Mouse (Mus musculus) CD4-positive naive resting alpha-beta T cell, adult 57 days (primary cell): ENCODE measurements around the gene Soat1. TPM values are rescaled to one million over a fixed set of nuclear protein-coding genes. Genes with fewer than 3 reads are reported as not detected.

Source experiments
- total RNA-seq: library from RNA; stranded (reverse); gene quantifications from one replicate; pipeline ENCODE4 v1.2.4, GENCODE M21; 2023

Gene Soat1
- 23.6 TPM for total RNA-seq

GRCm38 (mm10) chr1:156473961-156474503, at the start of gene Soat1:
Soat1 (minus strand) TSS chr1:156474331.

GRCm38 (mm10) chr1:156523842-156524241, 49.7 kb upstream of the Soat1 start, which contains the start of gene Gm10031:
Gm10031 (plus strand) TSS chr1:156524012.

GRCm38 (mm10) chr1:156420671-156421297, 53.3 kb downstream of the Soat1 start, which contains the start of gene Axdnd1:
Axdnd1 (minus strand) TSS chr1:156421159.

Other genes with a start within 250 kb of the Soat1 start
- 0.27 TPM for gene Tdrd5, start 170.7 kb downstream of the Soat1 start, total RNA-seq
- gene Nphs2, start 163.6 kb downstream of the Soat1 start, total RNA-seq, result not detected
- gene Gm2000, start 108.3 kb downstream of the Soat1 start, total RNA-seq, result 1,525 TPM
- 2.2 TPM for gene Axdnd1, start 53.2 kb downstream of the Soat1 start, total RNA-seq
- 35.0 TPM for gene Gm10031, start 49.7 kb upstream of the Soat1 start, total RNA-seq
- gene Abl2, start 84.5 kb upstream of the Soat1 start, total RNA-seq, result 56.5 TPM
- 13.6 TPM for gene Tor3a, start 200.0 kb upstream of the Soat1 start, total RNA-seq
- 15.5 TPM for gene Fam20b, start 244.8 kb upstream of the Soat1 start, total RNA-seq